ENCODE assay signal across 9 mouse cellular contexts in genomic region chr2:31762155-31762554, GRCm38 (mm10). TPM values are rescaled to one million over a fixed set of nuclear protein-coding genes. Genes with fewer than 3 reads are reported as not detected.
DNase-seq lines count a peak whose midpoint lies in the region; ATAC-seq and TF ChIP-seq lines count a peak whose summit lies in the region.
"Had no signal": no experiment of that assay in that cellular context is flagged by ENCODE, and none has a peak within 500 bp of the region (broad histone marks: within the 10 kb centered on the region; RNA-seq: fewer than 3 reads in every experiment).

No protein-coding gene starts in this region.

- ATAC-seq in heart, embryonic 13.5 days (ENCODE audit: extremely low read depth, insufficient number of reproducible peaks, low FRiP score, low TSS enrichment), result no peak
- no peak for ATAC-seq in forebrain, embryonic 16.5 days
- ATAC-seq in liver, embryonic 16.5 days (ENCODE audit: low read depth), result no peak

- WGBS in heart, embryonic 13.5 days, result 31% methylated on average over 3 of the region's 3 CpGs
- 11% methylated on average over 3 of the region's 3 CpGs for WGBS in forebrain, embryonic 16.5 days
- 64% methylated on average over 3 of the region's 3 CpGs for WGBS in liver, embryonic 16.5 days (ENCODE audit: insufficient replicate concordance)
- WGBS in cerebellum, adult 2 months, result 13% methylated on average over 3 of the region's 3 CpGs

- TF ChIP-seq CTCF in cerebellum, adult 2 months (IDR thresholded peaks at IDR 0.05; ENCODE audit: borderline replicate concordance, insufficient read depth, low read depth, low read length), result no peak

- H3K4me1 ChIP-seq in heart, embryonic 13.5 days, result peaks cover 81% of the 10 kb centered on the region
- H3K4me1 ChIP-seq in forebrain, embryonic 16.5 days (replicated peaks; ENCODE audit: control insufficient read depth, insufficient read depth, low read length), result peaks cover 50% of the 10 kb centered on the region
- H3K4me1 ChIP-seq in liver, embryonic 16.5 days (ENCODE audit: control insufficient read depth, low read depth, low read length), result peaks cover 29% of the 10 kb centered on the region
- H3K4me1 ChIP-seq in cerebellum, adult 2 months (ENCODE audit: control insufficient read depth, insufficient read depth, low read length), result peaks cover 9% of the 10 kb centered on the region

- DNase-seq in heart, adult 18-20 months, result no peak
- DNase-seq in NIH3T3 (ENCODE audit: low read depth), result peak; percentile 74
- no peak for DNase-seq in cerebellum, adult 2 months
- DNase-seq in embryo, embryonic 10.5 days (ENCODE audit: low spot score), result no peak
- no peak for DNase-seq in right cerebral cortex, postnatal 36 days (ENCODE audit: low spot score in 2 of 2)

- peak overlapping the region; percentile 96 for H3K27ac ChIP-seq in heart, embryonic 13.5 days (replicated peaks)
- H3K27ac ChIP-seq in forebrain, embryonic 16.5 days (ENCODE audit: low read length), result no peak overlapping the region
- H3K27ac ChIP-seq in liver, embryonic 16.5 days (ENCODE audit: low read length), result no peak overlapping the region
- H3K27ac ChIP-seq in cerebellum, adult 2 months (ENCODE audit: insufficient read depth, low read length), result no peak overlapping the region; the same call in 1 of the 2 replicates

- H3K4me2 ChIP-seq in heart, embryonic 13.5 days, result peak overlapping the region; percentile 95
- H3K4me2 ChIP-seq in forebrain, embryonic 16.5 days (ENCODE audit: low read length), result peak overlapping the region; percentile 83
- H3K4me2 ChIP-seq in liver, embryonic 16.5 days (ENCODE audit: low read depth, low read length), result peak overlapping the region; percentile 83; the same call in 1 of the 2 replicates

- H3K9ac ChIP-seq in heart, embryonic 13.5 days, result peak overlapping the region; percentile 93
- no peak overlapping the region for H3K9ac ChIP-seq in forebrain, embryonic 16.5 days (replicated peaks; ENCODE audit: low read depth, low read length)
- no peak overlapping the region for H3K9ac ChIP-seq in liver, embryonic 16.5 days (ENCODE audit: low read depth, low read length)

- peaks cover 4% of the 10 kb centered on the region; the same call in 1 of the 2 replicates for H3K36me3 ChIP-seq in heart, embryonic 13.5 days
- no peaks in the 10 kb centered on the region for H3K36me3 ChIP-seq in forebrain, embryonic 16.5 days (ENCODE audit: control insufficient read depth, insufficient read depth)
- no peaks in the 10 kb centered on the region for H3K36me3 ChIP-seq in liver, embryonic 16.5 days (ENCODE audit: control insufficient read depth, insufficient read depth)

- peak overlapping the region; percentile 77 for H3K4me3 ChIP-seq in heart, embryonic 13.5 days
- H3K4me3 ChIP-seq in forebrain, embryonic 16.5 days (replicated peaks; ENCODE audit: low read length), result no peak overlapping the region
- H3K4me3 ChIP-seq in liver, embryonic 16.5 days (ENCODE audit: low read depth, low read length), result no peak overlapping the region
- no peak overlapping the region for H3K4me3 ChIP-seq in cerebellum, adult 2 months (replicated peaks; ENCODE audit: insufficient read depth, low read depth, low read length)

- TF ChIP-seq POLR2A in cerebellum, adult 2 months (IDR thresholded peaks at IDR 0.05; ENCODE audit: borderline replicate concordance, insufficient read depth, low read length), result no peak

- no peaks in the 10 kb centered on the region for H3K9me3 ChIP-seq in heart, embryonic 13.5 days
- no peaks in the 10 kb centered on the region for H3K9me3 ChIP-seq in forebrain, embryonic 16.5 days (ENCODE audit: control insufficient read depth, low read length)
- no peaks in the 10 kb centered on the region for H3K9me3 ChIP-seq in liver, embryonic 16.5 days (replicated peaks; ENCODE audit: control insufficient read depth, low read length)

- H3K27me3 ChIP-seq in heart, embryonic 13.5 days (replicated peaks), result no peaks in the 10 kb centered on the region
- H3K27me3 ChIP-seq in forebrain, embryonic 16.5 days (replicated peaks; ENCODE audit: control insufficient read depth, insufficient read depth, low read length), result no peaks in the 10 kb centered on the region
- no peaks in the 10 kb centered on the region for H3K27me3 ChIP-seq in liver, embryonic 16.5 days (ENCODE audit: control insufficient read depth, insufficient read depth, low read depth, low read length)
- no peaks in the 10 kb centered on the region for H3K27me3 ChIP-seq in cerebellum, adult 2 months (ENCODE audit: control insufficient read depth, insufficient read depth, low read length)
- H3K27me3 ChIP-seq: CH12.LX had no signal

RNA-seq across cellular contexts. Expression of gene Qrfp, which starts 48.2 kb away (rescaled TPM):
- 0.05 and 0.09 TPM in 2 replicates for polyA plus RNA-seq in heart, embryonic 13.5 days (2015; fragmentation: Nextera tagmentation; extraction: Ambion mirVana)
- under 1 TPM in 1 of 2 experiments, not detected in 1; 0.10 TPM for total RNA-seq in heart, adult 18-20 months (2021)
- 0.06 TPM in 1 of 2 replicates, not detected in the other for polyA plus RNA-seq in forebrain, embryonic 16.5 days (2015; fragmentation: Nextera tagmentation; extraction: Ambion mirVana)
- polyA plus RNA-seq in liver, embryonic 16.5 days (2015; fragmentation: Nextera tagmentation; extraction: Ambion mirVana), result 0.05 and 0.07 TPM in 2 replicates
- not detected in 2 replicates for polyA plus RNA-seq in cerebellum, adult 2 months (2012; rRNA removed)
- total RNA-seq: CH12.LX had no signal
